Mouse (Mus musculus): ENCODE measurements around the gene Xaf1. TPM values are rescaled to one million over a fixed set of nuclear protein-coding genes. Genes with fewer than 3 reads are reported as not detected.

The Xaf1 gene
- 3.2 TPM in 2 replicates for polyA plus RNA-seq (2014; fragmentation: Nextera tagmentation; extraction: Ambion mirVana)

DNA sequence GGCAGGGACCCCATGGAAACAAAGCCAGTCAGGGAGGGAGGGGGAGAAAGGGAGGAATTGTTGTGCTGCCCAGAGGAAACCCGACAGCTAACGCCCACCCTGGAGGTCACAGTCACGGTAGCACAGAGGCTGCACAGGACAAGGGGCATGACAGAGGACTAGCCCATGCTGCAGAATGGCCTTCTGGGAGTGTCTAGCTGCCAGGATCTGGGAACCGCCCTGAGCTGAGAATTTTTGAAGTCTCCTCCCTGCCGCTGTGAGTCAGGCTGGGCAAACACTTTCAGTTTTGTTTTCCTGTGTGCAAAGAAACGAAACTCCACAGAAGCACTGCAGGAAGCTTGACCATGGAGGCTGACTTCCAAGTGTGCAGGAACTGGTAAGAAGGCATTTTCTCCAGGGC lies at the start of gene Xaf1:
Gene Xaf1 (plus strand): TSS at position 296 of the 400 bp plus-strand sequence.
- no peaks in the 10 kb centered on the region for H3K27me3 ChIP-seq (replicated peaks; ENCODE audit: control insufficient read depth, insufficient read depth, low read length)
- peak; percentile 61 for DNase-seq (ENCODE audit: low spot score)
- H3K4me3 ChIP-seq (ENCODE audit: low read depth, low read length), result no peak within 1 kb of the TSS
- ATAC-seq (ENCODE audit: low read depth), result no peak
- no peaks in the 10 kb centered on the region for H3K36me3 ChIP-seq (ENCODE audit: control insufficient read depth, insufficient read depth, low read length)
- WGBS, result 11% methylated on average over 5 of the region's 6 CpGs
- no peak within 1 kb of the TSS for H3K27ac ChIP-seq (replicated peaks; ENCODE audit: low read depth, low read length)
- H3K4me2 ChIP-seq (ENCODE audit: low read depth, low read length), result peak within 1 kb of the TSS; percentile 33
- H3K9ac ChIP-seq (ENCODE audit: low read depth, low read length), result no peak within 1 kb of the TSS
- no peaks in the 10 kb centered on the region for H3K9me3 ChIP-seq (ENCODE audit: control insufficient read depth, low read length)
- H3K4me1 ChIP-seq (ENCODE audit: control insufficient read depth, insufficient read depth, low read length), result no peaks in the 10 kb centered on the region

DNA sequence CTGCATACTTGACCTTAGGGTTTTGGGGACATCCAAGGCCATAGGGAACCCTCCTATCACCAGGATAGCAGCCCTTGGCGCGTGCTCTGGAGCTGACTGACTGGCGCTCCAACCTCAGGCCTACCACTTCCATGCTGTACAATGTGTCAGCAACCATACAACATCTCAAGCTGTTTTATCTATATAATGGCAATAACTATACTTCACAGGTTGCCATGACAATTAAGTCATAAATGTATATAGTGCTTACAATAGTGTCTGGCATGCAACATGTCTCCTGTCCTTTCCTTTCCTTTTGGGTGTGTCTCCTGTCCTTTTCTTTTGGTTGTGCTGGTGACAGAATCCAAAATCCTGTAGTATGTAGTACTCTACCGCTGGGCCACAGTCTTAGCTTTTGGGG lies 45.8 kb upstream of the Xaf1 start:
- WGBS, result 95% methylated on average over 4 of the region's 4 CpGs
- no peak for ATAC-seq (ENCODE audit: low read depth)
- DNase-seq (ENCODE audit: low spot score), result no peak
- Histone ChIP-seq H3K9me3 (ENCODE audit: control insufficient read depth, low read length) (no peaks in the 10 kb centered on the region), H3K4me2 (ENCODE audit: low read depth, low read length) (no peak overlapping the region), H3K27ac (replicated peaks; ENCODE audit: low read depth, low read length) (no peak overlapping the region), H3K36me3 (ENCODE audit: control insufficient read depth, insufficient read depth, low read length) (no peaks in the 10 kb centered on the region), H3K4me1 (ENCODE audit: control insufficient read depth, insufficient read depth, low read length) (no peaks in the 10 kb centered on the region), H3K27me3 (replicated peaks; ENCODE audit: control insufficient read depth, insufficient read depth, low read length) (no peaks in the 10 kb centered on the region), H3K4me3 (ENCODE audit: low read depth, low read length) (no peak overlapping the region), H3K9ac (ENCODE audit: low read depth, low read length) (no peak overlapping the region)

DNA sequence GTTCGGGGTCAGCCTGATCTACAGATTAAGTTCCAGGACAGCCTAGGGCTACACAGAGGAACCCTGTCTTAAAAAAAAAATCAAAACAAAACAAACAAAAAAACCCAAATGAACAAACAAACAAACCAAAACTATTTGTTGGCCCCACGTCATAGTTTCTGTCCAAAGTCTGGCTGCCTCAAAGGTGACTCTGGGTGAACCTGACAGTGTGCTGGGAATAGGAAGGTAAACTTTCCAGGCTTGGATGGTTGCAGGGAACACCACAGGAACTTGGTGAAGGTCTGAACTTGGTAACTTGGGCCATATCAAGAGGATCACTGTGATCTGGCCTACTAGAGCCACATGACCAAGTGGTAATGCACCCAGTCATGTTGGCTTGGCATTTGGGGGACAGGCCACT lies 45.0 kb upstream of the Xaf1 start:
- Histone ChIP-seq H3K9me3 (ENCODE audit: control insufficient read depth, low read length) (no peaks in the 10 kb centered on the region), H3K27ac (replicated peaks; ENCODE audit: low read depth, low read length) (no peak overlapping the region)

DNA sequence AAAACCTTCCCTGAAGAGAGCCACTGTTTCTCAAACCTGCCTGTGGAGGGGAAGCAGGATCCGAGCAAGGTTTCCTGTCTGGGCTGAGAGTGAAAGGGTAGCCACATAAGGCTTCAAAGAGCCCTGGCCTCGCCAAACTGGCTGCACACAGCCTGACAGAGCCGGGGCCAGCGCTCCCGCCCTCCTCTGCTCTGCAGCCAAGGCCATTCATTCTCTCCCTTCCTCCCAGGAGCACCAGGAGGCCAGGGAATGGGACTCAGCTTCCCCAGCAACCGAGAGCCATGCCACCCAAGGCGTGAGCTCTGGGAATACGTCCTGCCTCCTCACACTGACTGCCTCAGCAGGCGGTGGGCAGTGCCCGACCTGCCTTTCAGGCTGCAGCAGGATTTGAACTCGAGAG lies 35.9 kb upstream of the Xaf1 start:
- H3K4me2 ChIP-seq (ENCODE audit: low read depth, low read length), result 0 out of 2 replicates have a peak overlapping the region, but pooled peaks have one; percentile 27
- ATAC-seq (ENCODE audit: low read depth), result no peak
- no peak overlapping the region for H3K9ac ChIP-seq (ENCODE audit: low read depth, low read length)
- peaks cover 41% of the 10 kb centered on the region for H3K27me3 ChIP-seq (replicated peaks; ENCODE audit: control insufficient read depth, insufficient read depth, low read length)
- H3K36me3 ChIP-seq (ENCODE audit: control insufficient read depth, insufficient read depth, low read length), result no peaks in the 10 kb centered on the region
- 7% methylated on average over 11 of the region's 11 CpGs for WGBS
- peak overlapping the region; percentile 45; the same call in 1 of the 2 replicates for H3K4me3 ChIP-seq (ENCODE audit: low read depth, low read length)
- no peak overlapping the region for H3K27ac ChIP-seq (replicated peaks; ENCODE audit: low read depth, low read length)
- H3K9me3 ChIP-seq (ENCODE audit: control insufficient read depth, low read length), result no peaks in the 10 kb centered on the region
- H3K4me1 ChIP-seq (ENCODE audit: control insufficient read depth, insufficient read depth, low read length), result 0 out of 2 replicates have a peak, but pooled peaks cover 3% of the 10 kb centered on the region
- DNase-seq (ENCODE audit: low spot score), result no peak

More for the DNA sequence above, 45.0 kb upstream of the Xaf1 start:
- no peak for ATAC-seq (ENCODE audit: low read depth)
- Histone ChIP-seq H3K4me1 (ENCODE audit: control insufficient read depth, insufficient read depth, low read length) (no peaks in the 10 kb centered on the region), H3K4me3 (ENCODE audit: low read depth, low read length) (no peak overlapping the region), H3K36me3 (ENCODE audit: control insufficient read depth, insufficient read depth, low read length) (no peaks in the 10 kb centered on the region), H3K9ac (ENCODE audit: low read depth, low read length) (no peak overlapping the region), H3K27me3 (replicated peaks; ENCODE audit: control insufficient read depth, insufficient read depth, low read length) (no peaks in the 10 kb centered on the region), H3K4me2 (ENCODE audit: low read depth, low read length) (no peak overlapping the region)
- WGBS, result 79% methylated on average over 2 of the region's 2 CpGs
- DNase-seq (ENCODE audit: low spot score), result no peak

DNA sequence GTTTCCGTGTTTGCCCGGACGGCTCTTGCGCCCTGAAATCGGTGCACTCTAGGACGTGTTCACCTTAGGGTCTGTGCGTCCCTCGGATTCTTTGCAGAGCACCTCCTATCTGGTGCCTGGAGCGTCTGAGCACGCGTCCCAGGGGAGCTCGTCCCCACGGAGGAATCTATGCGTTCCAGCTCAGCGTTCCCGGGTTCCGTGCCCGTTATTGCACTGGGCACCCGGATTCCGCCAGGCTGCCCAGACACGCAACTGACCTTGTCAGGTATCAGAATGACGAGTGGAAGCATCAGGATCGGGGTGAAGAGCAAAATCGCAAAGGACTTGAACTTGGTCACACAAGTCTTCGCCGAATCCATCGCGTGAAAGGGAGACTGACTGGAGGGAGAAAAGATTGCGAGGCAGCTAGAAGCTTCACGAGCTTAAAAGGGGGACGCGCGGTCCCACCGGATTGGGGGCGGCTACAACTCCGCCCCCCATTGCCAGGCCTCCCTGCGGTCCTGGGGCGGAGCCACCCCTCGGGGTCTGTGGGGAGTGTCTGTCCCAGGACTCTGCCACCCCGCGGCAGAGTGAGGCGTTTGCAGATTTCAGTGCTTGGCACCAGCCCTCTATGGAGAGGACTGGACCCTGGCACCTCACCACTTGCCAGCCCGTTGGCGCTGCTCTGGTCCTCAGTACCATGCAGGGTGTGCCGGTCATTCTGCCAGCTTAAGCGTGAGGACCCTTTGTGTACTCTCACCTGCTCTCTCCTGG lies 35.0 kb upstream of the Xaf1 start:
- Histone ChIP-seq H3K4me2 (ENCODE audit: low read depth, low read length) (peak overlapping the region; percentile 76), H3K9me3 (ENCODE audit: control insufficient read depth, low read length) (no peaks in the 10 kb centered on the region), H3K36me3 (ENCODE audit: control insufficient read depth, insufficient read depth, low read length) (no peaks in the 10 kb centered on the region), H3K4me1 (ENCODE audit: control insufficient read depth, insufficient read depth, low read length) (0 out of 2 replicates have a peak, but pooled peaks cover 3% of the 10 kb centered on the region), H3K4me3 (ENCODE audit: low read depth, low read length) (peak overlapping the region; percentile 45), H3K27me3 (replicated peaks; ENCODE audit: control insufficient read depth, insufficient read depth, low read length) (peaks cover 41% of the 10 kb centered on the region), H3K9ac (ENCODE audit: low read depth, low read length) (peak overlapping the region; percentile 57), H3K27ac (replicated peaks; ENCODE audit: low read depth, low read length) (no peak overlapping the region)
- peak; percentile 90 for ATAC-seq (ENCODE audit: low read depth)
- peak; percentile 83 for DNase-seq (ENCODE audit: low spot score)
- 1% methylated on average over 44 of the region's 46 CpGs for WGBS

DNA sequence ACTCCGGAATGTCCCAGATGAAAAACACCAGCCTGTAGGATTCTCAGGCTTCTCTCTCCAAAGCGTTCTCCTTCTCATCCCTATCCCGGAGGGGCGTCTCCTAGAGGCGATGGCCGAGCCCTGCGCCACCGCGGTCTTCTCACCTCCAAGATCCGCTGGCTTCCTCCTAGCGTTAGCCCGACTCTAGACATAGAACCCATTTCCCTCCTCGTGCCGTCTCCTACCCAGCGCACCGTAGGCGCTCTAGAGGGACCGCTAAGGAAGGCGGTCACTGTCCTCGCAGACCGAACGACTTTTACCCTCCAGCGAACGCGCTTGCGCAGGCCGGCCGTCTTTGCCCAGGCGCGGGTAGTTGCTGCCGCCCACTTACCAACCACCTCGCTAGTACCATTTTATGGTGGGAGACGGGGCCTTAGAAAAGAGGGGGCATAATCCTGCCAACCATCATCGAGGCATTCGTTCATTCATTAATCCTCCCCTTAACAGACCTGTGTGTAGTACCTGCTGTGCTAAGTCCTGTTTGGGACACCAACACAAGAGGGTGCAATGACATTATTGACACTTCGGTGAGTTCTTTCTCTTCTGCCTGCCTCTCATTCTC lies 34.4 kb upstream of the Xaf1 start, which contains the start of gene Slc13a5:
Gene Slc13a5 (minus strand): TSS at position 263 of the 601 bp plus-strand sequence.
- H3K27ac ChIP-seq (replicated peaks; ENCODE audit: low read depth, low read length), result no peak within 1 kb of the TSS
- H3K4me3 ChIP-seq (ENCODE audit: low read depth, low read length), result peak within 1 kb of the TSS; percentile 45
- H3K36me3 ChIP-seq (ENCODE audit: control insufficient read depth, insufficient read depth, low read length), result no peaks in the 10 kb centered on the region
- 3% methylated on average over 36 of the region's 36 CpGs for WGBS
- peak within 1 kb of the TSS; percentile 76 for H3K4me2 ChIP-seq (ENCODE audit: low read depth, low read length)
- peaks cover 41% of the 10 kb centered on the region for H3K27me3 ChIP-seq (replicated peaks; ENCODE audit: control insufficient read depth, insufficient read depth, low read length)
- no peaks in the 10 kb centered on the region for H3K9me3 ChIP-seq (ENCODE audit: control insufficient read depth, low read length)
- DNase-seq (ENCODE audit: low spot score) (no peak), ATAC-seq (ENCODE audit: low read depth) (peak; percentile 23; the same call in 1 of the 2 replicates)
- 0 out of 2 replicates have a peak, but pooled peaks cover 3% of the 10 kb centered on the region for H3K4me1 ChIP-seq (ENCODE audit: control insufficient read depth, insufficient read depth, low read length)
- H3K9ac ChIP-seq (ENCODE audit: low read depth, low read length), result peak within 1 kb of the TSS; percentile 57

DNA sequence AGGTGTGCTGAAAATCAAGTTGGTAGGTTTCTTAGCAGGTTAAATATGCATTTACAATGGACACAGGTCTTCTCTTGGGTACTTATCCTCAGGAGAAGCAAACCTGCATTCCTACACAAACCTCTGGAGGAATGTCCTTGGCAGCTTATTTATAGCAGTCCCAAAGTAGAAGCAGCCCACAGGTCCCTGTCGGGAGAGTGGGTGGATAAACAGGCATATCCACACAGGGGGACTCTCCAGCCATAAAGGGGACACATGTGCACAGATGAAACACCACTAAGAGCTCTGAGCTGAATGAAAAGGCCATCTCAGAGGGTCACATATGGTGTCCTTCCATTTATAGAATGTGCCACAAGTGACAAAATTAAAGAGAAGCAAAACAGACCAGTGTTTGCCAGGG lies 29.7 kb upstream of the Xaf1 start:
- H3K27me3 ChIP-seq (replicated peaks; ENCODE audit: control insufficient read depth, insufficient read depth, low read length), result peaks cover 16% of the 10 kb centered on the region
- no peaks in the 10 kb centered on the region for H3K4me1 ChIP-seq (ENCODE audit: control insufficient read depth, insufficient read depth, low read length)
- no peak overlapping the region for H3K4me3 ChIP-seq (ENCODE audit: low read depth, low read length)
- ATAC-seq (ENCODE audit: low read depth), result no peak
- no peaks in the 10 kb centered on the region for H3K36me3 ChIP-seq (ENCODE audit: control insufficient read depth, insufficient read depth, low read length)
- no peak overlapping the region for H3K9ac ChIP-seq (ENCODE audit: low read depth, low read length)
- H3K9me3 ChIP-seq (ENCODE audit: control insufficient read depth, low read length), result no peaks in the 10 kb centered on the region
- H3K27ac ChIP-seq (replicated peaks; ENCODE audit: low read depth, low read length), result no peak overlapping the region
- no peak overlapping the region for H3K4me2 ChIP-seq (ENCODE audit: low read depth, low read length)
- DNase-seq (ENCODE audit: low spot score), result no peak
- WGBS, result 48% methylated on average over 1 of the region's 1 CpGs

DNA sequence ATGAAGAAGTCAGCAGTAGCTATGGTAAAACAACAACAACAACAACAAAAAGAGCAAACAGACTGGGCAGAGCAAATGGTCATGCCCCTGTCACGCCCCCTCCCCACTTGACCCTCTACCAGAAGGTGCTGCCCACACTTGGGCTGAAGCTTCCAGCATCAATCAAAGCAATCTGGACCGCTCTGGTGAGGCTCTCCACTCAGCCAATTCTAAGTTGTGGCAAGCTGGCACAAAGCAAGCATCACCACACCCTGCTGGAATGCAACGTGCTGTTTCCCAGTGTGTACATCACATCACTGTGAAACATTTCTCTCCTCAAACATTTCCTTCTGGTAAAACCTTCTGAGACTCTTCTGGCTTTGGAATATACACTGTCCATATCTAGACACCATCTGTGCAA lies 28.1 kb upstream of the Xaf1 start:
- DNase-seq (ENCODE audit: low spot score) (no peak), ATAC-seq (ENCODE audit: low read depth) (no peak)
- Histone ChIP-seq H3K9me3 (ENCODE audit: control insufficient read depth, low read length) (no peaks in the 10 kb centered on the region), H3K4me2 (ENCODE audit: low read depth, low read length) (no peak overlapping the region), H3K27me3 (replicated peaks; ENCODE audit: control insufficient read depth, insufficient read depth, low read length) (0 out of 2 replicates have a peak, but pooled peaks cover under 1% of the 10 kb centered on the region), H3K4me1 (ENCODE audit: control insufficient read depth, insufficient read depth, low read length) (no peaks in the 10 kb centered on the region), H3K9ac (ENCODE audit: low read depth, low read length) (no peak overlapping the region), H3K4me3 (ENCODE audit: low read depth, low read length) (no peak overlapping the region), H3K36me3 (ENCODE audit: control insufficient read depth, insufficient read depth, low read length) (no peaks in the 10 kb centered on the region), H3K27ac (replicated peaks; ENCODE audit: low read depth, low read length) (no peak overlapping the region)
- 57% methylated on average over 3 of the region's 3 CpGs for WGBS

All from embryonic facial prominence, embryonic 14.5 days (tissue).